Mouse (Mus musculus): ENCODE results near the gene BC037034. TPM values are rescaled to one million over a fixed set of nuclear protein-coding genes. Genes with fewer than 3 reads are reported as not detected.
"Not testable (repeated sequence)": the region's sequence is repeated elsewhere in the genome, so short reads cannot be mapped to it uniquely, and the experiment has no call there.

Gene BC037034
- polyA plus RNA-seq, 1 experiment from 2014 or later, result 7.9 TPM

GRCm38 (mm10) chr5:138241511-138241910 lies 22.3 kb downstream of the BC037034 start:
- H3K4me3 ChIP-seq, result no peak overlapping the region
- no peaks in the 10 kb centered on the region for H3K4me1 ChIP-seq (replicated peaks)
- no peak for ATAC-seq (ENCODE audit: insufficient number of reproducible peaks, low FRiP score)
- WGBS, result 20% methylated on average over 2 of the region's 2 CpGs
- no peak overlapping the region for H3K4me2 ChIP-seq
- H3K27ac ChIP-seq (ENCODE audit: poor library complexity, severe bottlenecking), result no peak overlapping the region
- H3K9me3 ChIP-seq (replicated peaks), result peaks cover 3% of the 10 kb centered on the region; the same call in 1 of the 2 replicates
- no peaks in the 10 kb centered on the region for H3K27me3 ChIP-seq (replicated peaks)
- H3K9ac ChIP-seq, result no peak overlapping the region
- no peaks in the 10 kb centered on the region for H3K36me3 ChIP-seq

- H3K4me2 ChIP-seq, result no peak overlapping the region
- no peaks in the 10 kb centered on the region for H3K27me3 ChIP-seq (replicated peaks)
- no peaks in the 10 kb centered on the region for H3K4me1 ChIP-seq (replicated peaks)
- no peak overlapping the region for H3K9ac ChIP-seq
- H3K36me3 ChIP-seq, result no peaks in the 10 kb centered on the region
- H3K9me3 ChIP-seq (replicated peaks), result no peaks in the 10 kb centered on the region
- H3K4me3 ChIP-seq, result no peak overlapping the region
- no peak for ATAC-seq (ENCODE audit: insufficient number of reproducible peaks, low FRiP score)
- H3K27ac ChIP-seq (ENCODE audit: poor library complexity, severe bottlenecking), result no peak overlapping the region
These were observed 29.6 kb downstream of the BC037034 start for GRCm38 (mm10) chr5:138234224-138234623.

- Histone ChIP-seq H3K4me2 (no peak overlapping the region), H3K4me3 (no peak overlapping the region), H3K36me3 (no peaks in the 10 kb centered on the region), H3K9me3 (replicated peaks) (no peaks in the 10 kb centered on the region), H3K4me1 (replicated peaks) (no peaks in the 10 kb centered on the region), H3K9ac (no peak overlapping the region), H3K27ac (ENCODE audit: poor library complexity, severe bottlenecking) (no peak overlapping the region), H3K27me3 (replicated peaks) (no peaks in the 10 kb centered on the region)
- 73% methylated on average over 2 of the region's 2 CpGs for WGBS
- ATAC-seq (ENCODE audit: insufficient number of reproducible peaks, low FRiP score), result no peak
These were observed 30.1 kb downstream of the BC037034 start for GRCm38 (mm10) chr5:138233778-138234177.

GRCm38 (mm10) chr5:138229511-138229910 lies 34.3 kb downstream of the BC037034 start:
- Histone ChIP-seq H3K4me3 (no peak overlapping the region), H3K27me3 (replicated peaks) (0 out of 2 replicates have a peak, but pooled peaks cover 4% of the 10 kb centered on the region), H3K27ac (ENCODE audit: poor library complexity, severe bottlenecking) (no peak overlapping the region), H3K9ac (no peak overlapping the region), H3K4me1 (replicated peaks) (no peaks in the 10 kb centered on the region), H3K36me3 (no peaks in the 10 kb centered on the region), H3K9me3 (replicated peaks) (no peaks in the 10 kb centered on the region), H3K4me2 (no peak overlapping the region)
- ATAC-seq (ENCODE audit: insufficient number of reproducible peaks, low FRiP score), result no peak
- WGBS, result 91% methylated on average over 3 of the region's 3 CpGs

GRCm38 (mm10) chr5:138228026-138228425 lies 35.8 kb downstream of the BC037034 start:
- H3K4me2 ChIP-seq, result no peak overlapping the region
- no peak for ATAC-seq (ENCODE audit: insufficient number of reproducible peaks, low FRiP score)
- no peaks in the 10 kb centered on the region for H3K4me1 ChIP-seq (replicated peaks)
- no peak overlapping the region for H3K4me3 ChIP-seq
- H3K9me3 ChIP-seq (replicated peaks), result no peaks in the 10 kb centered on the region
- 50% methylated on average over 3 of the region's 3 CpGs for WGBS
- H3K27me3 ChIP-seq (replicated peaks), result 0 out of 2 replicates have a peak, but pooled peaks cover 4% of the 10 kb centered on the region
- no peak overlapping the region for H3K9ac ChIP-seq
- H3K27ac ChIP-seq (ENCODE audit: poor library complexity, severe bottlenecking), result no peak overlapping the region
- H3K36me3 ChIP-seq, result no peaks in the 10 kb centered on the region

GRCm38 (mm10) chr5:138227367-138227766 lies 36.5 kb downstream of the BC037034 start:
- Histone ChIP-seq H3K4me2 (no peak overlapping the region), H3K4me1 (replicated peaks) (no peaks in the 10 kb centered on the region), H3K36me3 (no peaks in the 10 kb centered on the region), H3K27me3 (replicated peaks) (0 out of 2 replicates have a peak, but pooled peaks cover 4% of the 10 kb centered on the region), H3K4me3 (no peak overlapping the region), H3K9ac (no peak overlapping the region), H3K27ac (ENCODE audit: poor library complexity, severe bottlenecking) (no peak overlapping the region), H3K9me3 (replicated peaks) (no peaks in the 10 kb centered on the region)
- no peak for ATAC-seq (ENCODE audit: insufficient number of reproducible peaks, low FRiP score)
- WGBS, result 36% methylated on average over 2 of the region's 2 CpGs

- Histone ChIP-seq H3K36me3 (no peaks in the 10 kb centered on the region), H3K4me1 (replicated peaks) (no peaks in the 10 kb centered on the region), H3K4me3 (no peak overlapping the region), H3K9me3 (replicated peaks) (no peaks in the 10 kb centered on the region), H3K27me3 (replicated peaks) (0 out of 2 replicates have a peak, but pooled peaks cover 4% of the 10 kb centered on the region), H3K9ac (no peak overlapping the region), H3K27ac (ENCODE audit: poor library complexity, severe bottlenecking) (no peak overlapping the region), H3K4me2 (no peak overlapping the region)
- ATAC-seq (ENCODE audit: insufficient number of reproducible peaks, low FRiP score), result no peak
- WGBS, result 71% methylated on average over 4 of the region's 4 CpGs
These were observed 37.3 kb downstream of the BC037034 start for GRCm38 (mm10) chr5:138226491-138226890.

- WGBS, result 65% methylated on average over 2 of the region's 2 CpGs
- Histone ChIP-seq H3K9ac (no peak within 1 kb of the TSS), H3K4me2 (no peak within 1 kb of the TSS), H3K27me3 (replicated peaks) (0 out of 2 replicates have a peak, but pooled peaks cover 4% of the 10 kb centered on the region), H3K36me3 (no peaks in the 10 kb centered on the region), H3K9me3 (replicated peaks) (no peaks in the 10 kb centered on the region), H3K4me1 (replicated peaks) (no peaks in the 10 kb centered on the region), H3K4me3 (no peak within 1 kb of the TSS), H3K27ac (ENCODE audit: poor library complexity, severe bottlenecking) (no peak within 1 kb of the TSS)
- no peak for ATAC-seq (ENCODE audit: insufficient number of reproducible peaks, low FRiP score)
These were observed 38.1 kb downstream of the BC037034 start, which contains the start of gene Nxpe5 for GRCm38 (mm10) chr5:138225700-138226099. Nxpe5 (plus strand) TSS chr5:138225898.

GRCm38 (mm10) chr5:138223287-138223686 lies 40.5 kb downstream of the BC037034 start:
- Histone ChIP-seq H3K4me2 (no peak overlapping the region), H3K27me3 (replicated peaks) (0 out of 2 replicates have a peak, but pooled peaks cover 4% of the 10 kb centered on the region), H3K9ac (no peak overlapping the region), H3K4me3 (no peak overlapping the region), H3K4me1 (replicated peaks) (no peaks in the 10 kb centered on the region), H3K27ac (ENCODE audit: poor library complexity, severe bottlenecking) (no peak overlapping the region), H3K9me3 (replicated peaks) (no peaks in the 10 kb centered on the region), H3K36me3 (no peaks in the 10 kb centered on the region)
- WGBS, result 51% methylated on average over 3 of the region's 3 CpGs
- no peak for ATAC-seq (ENCODE audit: insufficient number of reproducible peaks, low FRiP score)

GRCm38 (mm10) chr5:138222111-138222510 lies 41.7 kb downstream of the BC037034 start:
- Histone ChIP-seq H3K4me1 (replicated peaks) (no peaks in the 10 kb centered on the region), H3K27ac (ENCODE audit: poor library complexity, severe bottlenecking) (no peak overlapping the region), H3K36me3 (no peaks in the 10 kb centered on the region), H3K9ac (no peak overlapping the region), H3K4me2 (no peak overlapping the region), H3K9me3 (replicated peaks) (peaks cover 6% of the 10 kb centered on the region), H3K27me3 (replicated peaks) (0 out of 2 replicates have a peak, but pooled peaks cover 4% of the 10 kb centered on the region), H3K4me3 (no peak overlapping the region)
- ATAC-seq (ENCODE audit: insufficient number of reproducible peaks, low FRiP score), result no peak
- 24% methylated on average over 4 of the region's 4 CpGs for WGBS

GRCm38 (mm10) chr5:138219864-138220263 lies 44.0 kb downstream of the BC037034 start:
- H3K27me3 ChIP-seq (replicated peaks), result no peaks in the 10 kb centered on the region
- H3K4me2 ChIP-seq, result no peak overlapping the region
- no peak overlapping the region for H3K9ac ChIP-seq
- no peaks in the 10 kb centered on the region for H3K4me1 ChIP-seq (replicated peaks)
- WGBS, result 64% methylated on average over 2 of the region's 2 CpGs
- H3K9me3 ChIP-seq (replicated peaks), result peaks cover 28% of the 10 kb centered on the region
- H3K4me3 ChIP-seq, result no peak overlapping the region
- no peak overlapping the region for H3K27ac ChIP-seq (ENCODE audit: poor library complexity, severe bottlenecking)
- no peak for ATAC-seq (ENCODE audit: insufficient number of reproducible peaks, low FRiP score)
- H3K36me3 ChIP-seq, result no peaks in the 10 kb centered on the region

- peaks cover 32% of the 10 kb centered on the region for H3K9me3 ChIP-seq (replicated peaks)
- 93% methylated on average over 13 of the region's 13 CpGs for WGBS
- not testable (repeated sequence) for ATAC-seq (ENCODE audit: insufficient number of reproducible peaks, low FRiP score); H3K27ac ChIP-seq (ENCODE audit: poor library complexity, severe bottlenecking); H3K36me3 ChIP-seq; H3K4me1 ChIP-seq (replicated peaks); H3K4me2 ChIP-seq; H3K27me3 ChIP-seq (replicated peaks); H3K9ac ChIP-seq; H3K4me3 ChIP-seq
These were observed 47.2 kb downstream of the BC037034 start for GRCm38 (mm10) chr5:138216632-138217031.
